Mouse (Mus musculus): ENCODE measurements at regions not wholly inside any gene's neighbourhood (a gene's known extent, or its start where the extent isn't known, plus 50 kb on each side); places are given as distances from the start of the nearest gene placed in this dataset.

GRCm38 (mm10) chr3:149231346-149231745, 241.0 kb upstream of the Adgrl2 start:
- Histone ChIP-seq H3K27me3 (ENCODE audit: control insufficient read depth, insufficient read depth, low read length) (no peaks in the 10 kb centered on the region), H3K27ac (ENCODE audit: insufficient read depth, low read length) (no peak overlapping the region), H3K4me3 (replicated peaks; ENCODE audit: insufficient read depth, low read depth, low read length) (no peak overlapping the region), H3K4me1 (ENCODE audit: control insufficient read depth, insufficient read depth, low read length) (no peaks in the 10 kb centered on the region)
- TF ChIP-seq POLR2A (IDR thresholded peaks at IDR 0.05; ENCODE audit: borderline replicate concordance, insufficient read depth, low read length) (no peak), CTCF (IDR thresholded peaks at IDR 0.05; ENCODE audit: borderline replicate concordance, insufficient read depth, low read depth, low read length) (no peak)
- WGBS, result 82% methylated on average over 3 of the region's 3 CpGs
- DNase-seq, result no peak

GRCm38 (mm10) chr3:149227556-149227955, 237.2 kb upstream of the Adgrl2 start:
- Histone ChIP-seq H3K4me1 (ENCODE audit: control insufficient read depth, insufficient read depth, low read length) (no peaks in the 10 kb centered on the region), H3K4me3 (replicated peaks; ENCODE audit: insufficient read depth, low read depth, low read length) (no peak overlapping the region), H3K27ac (ENCODE audit: insufficient read depth, low read length) (no peak overlapping the region), H3K27me3 (ENCODE audit: control insufficient read depth, insufficient read depth, low read length) (no peaks in the 10 kb centered on the region)
- WGBS, result 84% methylated on average over 5 of the region's 5 CpGs
- no peak for DNase-seq
- no peak for TF ChIP-seq CTCF (IDR thresholded peaks at IDR 0.05; ENCODE audit: borderline replicate concordance, insufficient read depth, low read depth, low read length)
- TF ChIP-seq POLR2A (IDR thresholded peaks at IDR 0.05; ENCODE audit: borderline replicate concordance, insufficient read depth, low read length), result no peak

- Histone ChIP-seq H3K4me3 (replicated peaks; ENCODE audit: insufficient read depth, low read depth, low read length) (no peak overlapping the region), H3K27me3 (ENCODE audit: control insufficient read depth, insufficient read depth, low read length) (no peaks in the 10 kb centered on the region), H3K27ac (ENCODE audit: insufficient read depth, low read length) (no peak overlapping the region), H3K4me1 (ENCODE audit: control insufficient read depth, insufficient read depth, low read length) (no peaks in the 10 kb centered on the region)
- 50% methylated on average over 4 of the region's 4 CpGs for WGBS
- DNase-seq, result no peak
- TF ChIP-seq CTCF (IDR thresholded peaks at IDR 0.05; ENCODE audit: borderline replicate concordance, insufficient read depth, low read depth, low read length) (no peak), POLR2A (IDR thresholded peaks at IDR 0.05; ENCODE audit: borderline replicate concordance, insufficient read depth, low read length) (no peak)
Observed at GRCm38 (mm10) chr3:149226723-149227122, 236.4 kb upstream of the Adgrl2 start.

- 61% methylated on average over 17 of the region's 17 CpGs for whole genome bisulfite sequencing
- TF ChIP-seq POLR2A (IDR thresholded peaks at IDR 0.05; ENCODE audit: borderline replicate concordance, insufficient read depth, low read length) (no peak), CTCF (IDR thresholded peaks at IDR 0.05; ENCODE audit: borderline replicate concordance, insufficient read depth, low read depth, low read length) (no peak)
- no peak for DNase-seq
- H3K4me1 ChIP-seq (ENCODE audit: control insufficient read depth, insufficient read depth, low read length), result no peaks in the 10 kb centered on the region
- no peaks in the 10 kb centered on the region for H3K27me3 ChIP-seq (ENCODE audit: control insufficient read depth, insufficient read depth, low read length)
- H3K27ac ChIP-seq (ENCODE audit: insufficient read depth, low read length), result no peak overlapping the region
- H3K4me3 ChIP-seq (replicated peaks; ENCODE audit: insufficient read depth, low read depth, low read length), result no peak overlapping the region
Observed at GRCm38 (mm10) chr3:149225684-149226083, 235.3 kb upstream of the Adgrl2 start.

GRCm38 (mm10) chr3:149224271-149224670, 233.9 kb upstream of the Adgrl2 start:
- no peak for TF ChIP-seq CTCF (IDR thresholded peaks at IDR 0.05; ENCODE audit: borderline replicate concordance, insufficient read depth, low read depth, low read length)
- peak in 1 of 2 experiments; percentile 3 for DNase-seq
- WGBS, result 39% methylated on average over 4 of the region's 4 CpGs
- Histone ChIP-seq H3K27ac (ENCODE audit: insufficient read depth, low read length) (no peak overlapping the region), H3K4me1 (ENCODE audit: control insufficient read depth, insufficient read depth, low read length) (no peaks in the 10 kb centered on the region), H3K4me3 (replicated peaks; ENCODE audit: insufficient read depth, low read depth, low read length) (no peak overlapping the region), H3K27me3 (ENCODE audit: control insufficient read depth, insufficient read depth, low read length) (no peaks in the 10 kb centered on the region)

- DNase-seq, result no peak
- Histone ChIP-seq H3K4me3 (replicated peaks; ENCODE audit: insufficient read depth, low read depth, low read length) (no peak overlapping the region), H3K27ac (ENCODE audit: insufficient read depth, low read length) (no peak overlapping the region), H3K27me3 (ENCODE audit: control insufficient read depth, insufficient read depth, low read length) (no peaks in the 10 kb centered on the region), H3K4me1 (ENCODE audit: control insufficient read depth, insufficient read depth, low read length) (no peaks in the 10 kb centered on the region)
- 90% methylated on average over 5 of the region's 5 CpGs for WGBS
- TF ChIP-seq CTCF (IDR thresholded peaks at IDR 0.05; ENCODE audit: borderline replicate concordance, insufficient read depth, low read depth, low read length), result no peak
- no peak for TF ChIP-seq POLR2A (IDR thresholded peaks at IDR 0.05; ENCODE audit: borderline replicate concordance, insufficient read depth, low read length)
Observed at GRCm38 (mm10) chr3:149223776-149224175, 233.4 kb upstream of the Adgrl2 start.

- TF ChIP-seq CTCF (IDR thresholded peaks at IDR 0.05; ENCODE audit: borderline replicate concordance, insufficient read depth, low read depth, low read length) (no peak), POLR2A (IDR thresholded peaks at IDR 0.05; ENCODE audit: borderline replicate concordance, insufficient read depth, low read length) (no peak)
- Histone ChIP-seq H3K4me1 (ENCODE audit: control insufficient read depth, insufficient read depth, low read length) (no peaks in the 10 kb centered on the region), H3K27me3 (ENCODE audit: control insufficient read depth, insufficient read depth, low read length) (no peaks in the 10 kb centered on the region), H3K27ac (ENCODE audit: insufficient read depth, low read length) (no peak overlapping the region), H3K4me3 (replicated peaks; ENCODE audit: insufficient read depth, low read depth, low read length) (no peak overlapping the region)
- DNase-seq, result no peak
- WGBS, result 59% methylated on average over 4 of the region's 4 CpGs
Observed at GRCm38 (mm10) chr3:149220958-149221357, 230.6 kb upstream of the Adgrl2 start.

- no peak for DNase-seq
- TF ChIP-seq CTCF (IDR thresholded peaks at IDR 0.05; ENCODE audit: borderline replicate concordance, insufficient read depth, low read depth, low read length), result no peak
- TF ChIP-seq POLR2A (IDR thresholded peaks at IDR 0.05; ENCODE audit: borderline replicate concordance, insufficient read depth, low read length), result no peak
- no peaks in the 10 kb centered on the region for H3K27me3 ChIP-seq (ENCODE audit: control insufficient read depth, insufficient read depth, low read length)
- 69% methylated on average over 8 of the region's 8 CpGs for WGBS
- no peak overlapping the region for H3K4me3 ChIP-seq (replicated peaks; ENCODE audit: insufficient read depth, low read depth, low read length)
- H3K27ac ChIP-seq (ENCODE audit: insufficient read depth, low read length), result no peak overlapping the region
- H3K4me1 ChIP-seq (ENCODE audit: control insufficient read depth, insufficient read depth, low read length), result no peaks in the 10 kb centered on the region
Observed at GRCm38 (mm10) chr3:149220304-149220951, 230.1 kb upstream of the Adgrl2 start.
